Comparison of ENCODE assay signal across 8 mouse cellular contexts in genomic region chr12:108529214-108529613, GRCm38 (mm10). TPM values are rescaled to one million over a fixed set of nuclear protein-coding genes. Genes with fewer than 3 reads are reported as not detected.
A peak's percentile ranks its signal among the peaks of the same experiment; 100 is the strongest.
DNase-seq lines count a peak whose midpoint lies in the region; ATAC-seq and TF ChIP-seq lines count a peak whose summit lies in the region.

No protein-coding gene starts in this region.

- peak; percentile 41 for DNase-seq in gastrocnemius, adult 2 months
- DNase-seq in gastrocnemius, postnatal 25 days, result no peak
- peak; percentile 56 for DNase-seq in A20 (ENCODE audit: low read depth, low spot score)
- peak; percentile 87 for DNase-seq in brain, adult 2 months (ENCODE audit: low read depth, low spot score)
- peak; percentile 74 for DNase-seq in forebrain, embryonic 14.5 days (ENCODE audit: low spot score)
- DNase-seq in layer of hippocampus, postnatal 25 days (ENCODE audit: extremely low spot score in 1 of 2, low spot score in 1 of 2), result peak; percentile 48 to 71
- peak; percentile 82 for DNase-seq in midbrain, embryonic 14.5 days
- DNase-seq in spleen, postnatal 36 days (ENCODE audit: low spot score in 2 of 2), result no peak

- H3K4me2 ChIP-seq in forebrain, embryonic 14.5 days (ENCODE audit: low read length), result no peak overlapping the region
- H3K4me2 ChIP-seq in midbrain, embryonic 14.5 days (ENCODE audit: low read length), result no peak overlapping the region

- H3K36me3 ChIP-seq in forebrain, embryonic 14.5 days (ENCODE audit: control insufficient read depth, insufficient read depth, low read length), result peaks cover 36% of the 10 kb centered on the region
- H3K36me3 ChIP-seq in midbrain, embryonic 14.5 days (ENCODE audit: control insufficient read depth, insufficient read depth, low read length), result peaks cover 52% of the 10 kb centered on the region

- no peak overlapping the region for H3K4me3 ChIP-seq in gastrocnemius, adult 2 months
- H3K4me3 ChIP-seq in forebrain, embryonic 14.5 days (ENCODE audit: low read depth, low read length), result no peak overlapping the region
- H3K4me3 ChIP-seq in midbrain, embryonic 14.5 days (replicated peaks; ENCODE audit: low read depth, low read length), result no peak overlapping the region

- H3K27ac ChIP-seq in gastrocnemius, adult 2 months, result no peak overlapping the region
- H3K27ac ChIP-seq in forebrain, embryonic 14.5 days (ENCODE audit: low read depth, low read length), result no peak overlapping the region
- no peak overlapping the region for H3K27ac ChIP-seq in midbrain, embryonic 14.5 days (replicated peaks; ENCODE audit: low read depth, low read length)

- intact Hi-C loops in gastrocnemius, adult 2 months (cut with DNase I), result no loop called here

- TF ChIP-seq CTCF in gastrocnemius, adult 2 months (IDR thresholded peaks at IDR 0.05), result peak; percentile 71

- no peaks in the 10 kb centered on the region for H3K27me3 ChIP-seq in forebrain, embryonic 14.5 days (replicated peaks; ENCODE audit: control insufficient read depth, insufficient read depth, low read length)
- H3K27me3 ChIP-seq in midbrain, embryonic 14.5 days (ENCODE audit: control insufficient read depth, insufficient read depth, low read length), result no peaks in the 10 kb centered on the region

- peak; percentile 63 for ATAC-seq in forebrain, embryonic 14.5 days
- no peak for ATAC-seq in midbrain, embryonic 14.5 days (ENCODE audit: low FRiP score, low TSS enrichment)

- no peak overlapping the region for H3K9ac ChIP-seq in forebrain, embryonic 14.5 days (ENCODE audit: low read length)
- no peak overlapping the region for H3K9ac ChIP-seq in midbrain, embryonic 14.5 days (replicated peaks; ENCODE audit: low read length)

- H3K4me1 ChIP-seq in forebrain, embryonic 14.5 days (ENCODE audit: control insufficient read depth, insufficient read depth, low read length), result no peaks in the 10 kb centered on the region
- H3K4me1 ChIP-seq in midbrain, embryonic 14.5 days (ENCODE audit: control insufficient read depth, insufficient read depth, low read length), result no peaks in the 10 kb centered on the region

- WGBS in forebrain, embryonic 14.5 days, result 50% methylated on average over 8 of the region's 8 CpGs
- 49% methylated on average over 8 of the region's 8 CpGs for WGBS in midbrain, embryonic 14.5 days

- no peaks in the 10 kb centered on the region for H3K9me3 ChIP-seq in forebrain, embryonic 14.5 days (replicated peaks; ENCODE audit: control insufficient read depth, low read length)
- H3K9me3 ChIP-seq in midbrain, embryonic 14.5 days (ENCODE audit: control insufficient read depth, low read length), result no peaks in the 10 kb centered on the region

RNA-seq across cellular contexts. Expression of gene Evl, which starts 25.3 kb away (rescaled TPM):
- 10 to 100 TPM in 1 of 2 experiments, 1 to 10 TPM in 1; 10.0 to 17.7 TPM for total RNA-seq in gastrocnemius, adult 2 months (2021)
- 10 to 100 TPM; 15.0 to 16.4 TPM for total RNA-seq in gastrocnemius, postnatal 25 days (2021)
- 208 and 232 TPM in 2 replicates for polyA plus RNA-seq in forebrain, embryonic 14.5 days (2014; fragmentation: Nextera tagmentation; extraction: Ambion mirVana)
- 100 to 1,000 TPM; 201 to 204 TPM for total RNA-seq in layer of hippocampus, postnatal 25 days (2021)
- polyA plus RNA-seq in midbrain, embryonic 14.5 days (2014; fragmentation: Nextera tagmentation; extraction: Ambion mirVana), result 280 and 314 TPM in 2 replicates

Comparison
In these comparisons a context has a peak if more than half of its experiments do, and no peak if none do; other contexts are left out.
1. DNase-seq: peak in gastrocnemius, adult 2 months (single experiment), A20 (single experiment), brain, adult 2 months (single experiment), forebrain, embryonic 14.5 days (single experiment), layer of hippocampus, postnatal 25 days (2 of 2) and midbrain, embryonic 14.5 days (single experiment); none in gastrocnemius, postnatal 25 days (single experiment) and spleen, postnatal 36 days (0 of 2).
2. RNA of gene Evl, which starts 25.3 kb away (total RNA-seq): 201 to 204 TPM in layer of hippocampus, postnatal 25 days; 10.0 to 17.7 TPM in gastrocnemius, adult 2 months and 15.0 to 16.4 TPM in gastrocnemius, postnatal 25 days; every median in the first group is over 10 times any median in the second.